ENCODE assay signal across 25 mouse cellular contexts in genomic region chr15:93561540-93561939, GRCm38 (mm10). TPM values are rescaled to one million over a fixed set of nuclear protein-coding genes. Genes with fewer than 3 reads are reported as not detected.
DNase-seq lines count a peak whose midpoint lies in the region; ATAC-seq and TF ChIP-seq lines count a peak whose summit lies in the region.
"Had no signal": no experiment of that assay in that cellular context is flagged by ENCODE, and none has a peak within 500 bp of the region (broad histone marks: within the 10 kb centered on the region; RNA-seq: fewer than 3 reads in every experiment).

No protein-coding gene starts in this region.

- no peaks in the 10 kb centered on the region for H3K9me3 ChIP-seq in intestine, embryonic 16.5 days (ENCODE audit: control insufficient read depth, low read length)
- H3K9me3 ChIP-seq in intestine, postnatal 0 days (ENCODE audit: control insufficient read depth) = no peaks in the 10 kb centered on the region
- H3K9me3 ChIP-seq in lung, postnatal 0 days (ENCODE audit: low read length) = no peaks in the 10 kb centered on the region
- H3K9me3 ChIP-seq in embryonic facial prominence, embryonic 14.5 days (ENCODE audit: control insufficient read depth, low read length) = no peaks in the 10 kb centered on the region
- no peaks in the 10 kb centered on the region for H3K9me3 ChIP-seq in neural tube, embryonic 15.5 days (replicated peaks)
- H3K9me3 ChIP-seq: forebrain, embryonic 12.5 days; hindbrain, embryonic 10.5 days; intestine, embryonic 15.5 days; kidney, embryonic 15.5 days; liver, embryonic 15.5 days had no signal

- no peak overlapping the region; the same call in 1 of the 2 replicates for H3K27ac ChIP-seq in gastrocnemius, adult 2 months
- H3K27ac ChIP-seq in intestine, embryonic 16.5 days (ENCODE audit: low read length) = no peak overlapping the region
- H3K27ac ChIP-seq in intestine, postnatal 0 days (ENCODE audit: low read depth, low read length) = no peak overlapping the region
- H3K27ac ChIP-seq in lung, postnatal 0 days (ENCODE audit: low read length) = no peak overlapping the region
- no peak overlapping the region for H3K27ac ChIP-seq in embryonic facial prominence, embryonic 14.5 days (replicated peaks; ENCODE audit: low read depth, low read length)
- no peak overlapping the region for H3K27ac ChIP-seq in neural tube, embryonic 15.5 days (replicated peaks)
- H3K27ac ChIP-seq: forebrain, embryonic 12.5 days; hindbrain, embryonic 10.5 days; intestine, embryonic 15.5 days; kidney, embryonic 15.5 days; left cerebral cortex, adult 2 months; liver, embryonic 15.5 days; macrophage had no signal

- DNase-seq in gastrocnemius, adult 2 months = peak; percentile 24
- no peak for DNase-seq in gastrocnemius, postnatal 10 days
- DNase-seq in lung, postnatal 0 days (ENCODE audit: low spot score) = peak; percentile 18
- DNase-seq in lung, adult 18-20 months = no peak
- DNase-seq in embryonic facial prominence, embryonic 14.5 days (ENCODE audit: low spot score) = peak; percentile 58
- DNase-seq: adrenal gland, postnatal 25 days; cerebellum, adult 9-10 months; kidney, postnatal 4 days; layer of hippocampus, adult 9-11 months; liver; right cerebral cortex, postnatal 25 days; spleen, adult 18-20 months had no signal

- 0 out of 2 replicates have a peak, but pooled peaks have one; percentile 21 for ATAC-seq in intestine, embryonic 16.5 days
- ATAC-seq in intestine, postnatal 0 days = no peak
- peak; percentile 23; the same call in 1 of the 2 replicates for ATAC-seq in lung, postnatal 0 days
- ATAC-seq in embryonic facial prominence, embryonic 14.5 days (ENCODE audit: low read depth) = 0 out of 2 replicates have a peak, but pooled peaks have one; percentile 30
- no peak for ATAC-seq in neural tube, embryonic 15.5 days (ENCODE audit: low FRiP score)
- ATAC-seq: activated CD4-positive, CD25-positive, alpha-beta regulatory T cell, adult 4 months; hindbrain, embryonic 16.5 days; intestine, embryonic 15.5 days; midbrain, embryonic 16.5 days had no signal

- no peak for TF ChIP-seq CTCF in gastrocnemius, adult 2 months (IDR thresholded peaks at IDR 0.05)
- TF ChIP-seq CTCF in intestine, postnatal 0 days (IDR thresholded peaks at IDR 0.05; ENCODE audit: low read depth) = no peak
- TF ChIP-seq CTCF in lung, postnatal 0 days (IDR thresholded peaks at IDR 0.05) = no peak

- H3K4me2 ChIP-seq in intestine, embryonic 16.5 days (ENCODE audit: low read depth, low read length) = no peak overlapping the region
- H3K4me2 ChIP-seq in intestine, postnatal 0 days (replicated peaks; ENCODE audit: low read depth) = no peak overlapping the region
- no peak overlapping the region for H3K4me2 ChIP-seq in lung, postnatal 0 days (replicated peaks; ENCODE audit: low read depth, low read length)
- H3K4me2 ChIP-seq in embryonic facial prominence, embryonic 14.5 days (ENCODE audit: low read depth, low read length) = no peak overlapping the region
- no peak overlapping the region for H3K4me2 ChIP-seq in neural tube, embryonic 15.5 days
- H3K4me2 ChIP-seq: forebrain, embryonic 12.5 days; intestine, embryonic 15.5 days; kidney, embryonic 15.5 days; liver, embryonic 15.5 days had no signal

- H3K36me3 ChIP-seq in intestine, embryonic 16.5 days (ENCODE audit: control insufficient read depth, insufficient read depth, low read length) = no peaks in the 10 kb centered on the region
- H3K36me3 ChIP-seq in intestine, postnatal 0 days (ENCODE audit: control insufficient read depth, insufficient read depth) = no peaks in the 10 kb centered on the region
- H3K36me3 ChIP-seq in lung, postnatal 0 days (ENCODE audit: insufficient read depth, low read length) = no peaks in the 10 kb centered on the region
- H3K36me3 ChIP-seq in embryonic facial prominence, embryonic 14.5 days (ENCODE audit: control insufficient read depth, insufficient read depth, low read length) = peaks cover 6% of the 10 kb centered on the region; the same call in 1 of the 2 replicates
- no peaks in the 10 kb centered on the region for H3K36me3 ChIP-seq in neural tube, embryonic 15.5 days
- H3K36me3 ChIP-seq: forebrain, embryonic 12.5 days; hindbrain, embryonic 10.5 days; intestine, embryonic 15.5 days; liver, embryonic 15.5 days had no signal

- H3K27me3 ChIP-seq in intestine, embryonic 16.5 days (replicated peaks; ENCODE audit: control insufficient read depth, insufficient read depth, low read length) = no peaks in the 10 kb centered on the region
- no peaks in the 10 kb centered on the region for H3K27me3 ChIP-seq in intestine, postnatal 0 days (replicated peaks; ENCODE audit: control insufficient read depth, insufficient read depth, low read length)
- no peaks in the 10 kb centered on the region for H3K27me3 ChIP-seq in lung, postnatal 0 days (replicated peaks; ENCODE audit: insufficient read depth, low read length)
- H3K27me3 ChIP-seq in embryonic facial prominence, embryonic 14.5 days (replicated peaks; ENCODE audit: control insufficient read depth, insufficient read depth, low read length) = no peaks in the 10 kb centered on the region
- no peaks in the 10 kb centered on the region for H3K27me3 ChIP-seq in neural tube, embryonic 15.5 days (replicated peaks)
- H3K27me3 ChIP-seq: forebrain, embryonic 12.5 days; intestine, embryonic 15.5 days; kidney, embryonic 15.5 days; liver, embryonic 15.5 days had no signal

- no peak overlapping the region for H3K9ac ChIP-seq in intestine, embryonic 16.5 days (ENCODE audit: low read depth, low read length)
- no peak overlapping the region for H3K9ac ChIP-seq in intestine, postnatal 0 days (ENCODE audit: low read depth, low read length)
- H3K9ac ChIP-seq in lung, postnatal 0 days (replicated peaks; ENCODE audit: low read depth) = no peak overlapping the region
- no peak overlapping the region for H3K9ac ChIP-seq in embryonic facial prominence, embryonic 14.5 days (ENCODE audit: low read depth, low read length)
- H3K9ac ChIP-seq in neural tube, embryonic 15.5 days (replicated peaks) = no peak overlapping the region
- H3K9ac ChIP-seq: forebrain, embryonic 12.5 days; intestine, embryonic 15.5 days; kidney, embryonic 15.5 days; liver, embryonic 15.5 days had no signal

- WGBS in intestine, embryonic 16.5 days = 48% methylated on average over 6 of the region's 6 CpGs
- 51% methylated on average over 6 of the region's 6 CpGs for WGBS in intestine, postnatal 0 days
- 66% methylated on average over 6 of the region's 6 CpGs for WGBS in lung, postnatal 0 days
- 68% methylated on average over 6 of the region's 6 CpGs for WGBS in embryonic facial prominence, embryonic 14.5 days
- 88% methylated on average over 6 of the region's 6 CpGs for WGBS in neural tube, embryonic 15.5 days

- H3K4me3 ChIP-seq in gastrocnemius, adult 2 months = no peak overlapping the region
- no peak overlapping the region for H3K4me3 ChIP-seq in intestine, embryonic 16.5 days (ENCODE audit: low read length)
- H3K4me3 ChIP-seq in intestine, postnatal 0 days (ENCODE audit: low read depth, low read length) = no peak overlapping the region
- no peak overlapping the region for H3K4me3 ChIP-seq in lung, postnatal 0 days (ENCODE audit: low read depth, low read length)
- H3K4me3 ChIP-seq in embryonic facial prominence, embryonic 14.5 days (ENCODE audit: low read depth, low read length) = no peak overlapping the region
- H3K4me3 ChIP-seq in neural tube, embryonic 15.5 days (replicated peaks) = no peak overlapping the region
- H3K4me3 ChIP-seq: forebrain, embryonic 12.5 days; hindbrain, embryonic 10.5 days; intestine, embryonic 15.5 days; kidney, embryonic 15.5 days; left cerebral cortex, adult 2 months; liver, embryonic 15.5 days had no signal

- peaks cover 3% of the 10 kb centered on the region; the same call in 1 of the 2 replicates for H3K4me1 ChIP-seq in intestine, embryonic 16.5 days (ENCODE audit: control insufficient read depth, insufficient read depth, low read length)
- H3K4me1 ChIP-seq in intestine, postnatal 0 days (replicated peaks; ENCODE audit: control insufficient read depth, insufficient read depth, low read length) = no peaks in the 10 kb centered on the region
- no peaks in the 10 kb centered on the region for H3K4me1 ChIP-seq in lung, postnatal 0 days (ENCODE audit: insufficient read depth, low read depth, low read length)
- H3K4me1 ChIP-seq in embryonic facial prominence, embryonic 14.5 days (ENCODE audit: control insufficient read depth, insufficient read depth, low read length) = peaks cover 13% of the 10 kb centered on the region
- H3K4me1 ChIP-seq in neural tube, embryonic 15.5 days = peaks cover 5% of the 10 kb centered on the region; the same call in 1 of the 2 replicates
- H3K4me1 ChIP-seq: forebrain, embryonic 12.5 days; liver, embryonic 15.5 days had no signal

- intact Hi-C loops in gastrocnemius, adult 2 months (cut with DNase I) = no loop called here

- no peak for TF ChIP-seq EP300 in lung, postnatal 0 days (IDR thresholded peaks at IDR 0.05)

RNA-seq across cellular contexts. Expression of gene Prickle1, which starts 34.2 kb away (rescaled TPM):
- 1 to 10 TPM; 2.9 to 4.8 TPM for total RNA-seq in gastrocnemius, adult 2 months (2021)
- total RNA-seq in gastrocnemius, postnatal 10 days (2021) = 10 to 100 TPM in 1 of 2 experiments, 1 to 10 TPM in 1; 8.1 to 10.6 TPM
- 18.1 TPM in 2 replicates for polyA plus RNA-seq in intestine, embryonic 16.5 days (2015; fragmentation: Nextera tagmentation; extraction: Ambion mirVana)
- polyA plus RNA-seq in intestine, postnatal 0 days (2015; fragmentation: Nextera tagmentation; extraction: Ambion mirVana) = 6.3 and 6.5 TPM in 2 replicates
- 26.1 and 26.8 TPM in 2 replicates for polyA plus RNA-seq in lung, postnatal 0 days (2015; fragmentation: Nextera tagmentation; extraction: Ambion mirVana)
- polyA plus RNA-seq in embryonic facial prominence, embryonic 14.5 days (2014; fragmentation: Nextera tagmentation; extraction: Ambion mirVana) = 35.7 and 43.5 TPM in 2 replicates
- 22.8 and 27.5 TPM in 2 replicates for polyA plus RNA-seq in neural tube, embryonic 15.5 days (2015; fragmentation: Nextera tagmentation; extraction: Ambion mirVana)
- polyA plus RNA-seq: macrophage had no signal

Comparison
In these comparisons a context has a peak if more than half of its experiments do, and no peak if none do; other contexts are left out.
1. DNase-seq: peak in gastrocnemius, adult 2 months (single experiment), lung, postnatal 0 days (single experiment) and embryonic facial prominence, embryonic 14.5 days (single experiment); none in gastrocnemius, postnatal 10 days (single experiment) and lung, adult 18-20 months (0 of 2).
2. ATAC-seq: peak in intestine, embryonic 16.5 days (single experiment), lung, postnatal 0 days (single experiment) and embryonic facial prominence, embryonic 14.5 days (single experiment); none in intestine, postnatal 0 days (single experiment) and neural tube, embryonic 15.5 days (single experiment).